Mouse (Mus musculus) splenic B cell, adult 2 months (primary cell): ENCODE results near the gene Rpl10a.

Source experiments
- DNase-seq: peaks from one replicate; pipeline ENCODE4 v3.0.0-alpha.2; 2011; ENCODE audit warnings: low read depth, low spot score
- H3K27me3 ChIP-seq: 2 replicates; pipeline ENCODE4 v1.6.1; 2012; ENCODE audit warnings: mild to moderate bottlenecking, low read length, moderate library complexity, mixed read lengths; ENCODE audit not compliant: control insufficient read depth, poor library complexity, insufficient read depth, severe bottlenecking
- H3K36me3 ChIP-seq: 2 replicates; pipeline ENCODE4 v1.6.1; 2012; ENCODE audit warnings: mild to moderate bottlenecking, low read length, moderate library complexity, mixed read lengths; ENCODE audit not compliant: control insufficient read depth, poor library complexity, insufficient read depth, severe bottlenecking

Rpl10a gene

GRCm38 (mm10) chr17:28294449-28295333, 33.6 kb upstream of the Rpl10a start:
- Histone ChIP-seq H3K36me3 (peaks cover 5% of the 10 kb centered on the region), H3K27me3 (no peaks in the 10 kb centered on the region)
- DNase-seq = peak; percentile 26

- Histone ChIP-seq H3K36me3 (peaks cover 3% of the 10 kb centered on the region; the same call in 1 of the 2 replicates), H3K27me3 (no peaks in the 10 kb centered on the region)
- DNase-seq = no peak
Measured at GRCm38 (mm10) chr17:28298888-28299287, 29.4 kb upstream of the Rpl10a start.

GRCm38 (mm10) chr17:28299669-28300320, 28.5 kb upstream of the Rpl10a start:
- no peaks in the 10 kb centered on the region for H3K27me3 ChIP-seq

DNA sequence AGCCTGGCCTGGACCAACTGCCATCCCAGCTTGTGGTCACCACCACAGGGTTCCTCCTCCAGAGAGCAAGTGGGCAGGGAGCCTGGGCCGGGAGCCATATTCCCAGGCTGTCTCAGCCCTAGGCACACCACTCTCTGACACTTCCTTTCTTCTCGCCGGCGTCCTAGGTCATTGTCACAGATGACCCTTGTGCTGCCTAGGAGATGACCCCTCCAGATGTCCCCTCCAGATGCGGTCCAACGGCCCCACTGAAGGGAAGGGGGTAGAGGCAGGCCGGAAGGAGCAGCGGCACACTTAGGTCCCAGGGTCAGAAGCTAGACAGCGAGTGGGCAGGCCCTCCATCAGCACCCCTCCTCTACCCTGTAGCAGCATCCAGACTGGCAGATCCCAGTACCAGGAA, 27.9 kb upstream of the Rpl10a start:
- no peak for DNase-seq
- H3K36me3 ChIP-seq = peaks cover 3% of the 10 kb centered on the region; the same call in 1 of the 2 replicates

More at GRCm38 (mm10) chr17:28299669-28300320, 28.5 kb upstream of the Rpl10a start:
- no peak for DNase-seq
- peaks cover 3% of the 10 kb centered on the region; the same call in 1 of the 2 replicates for H3K36me3 ChIP-seq

GRCm38 (mm10) chr17:28300850-28301249, 27.4 kb upstream of the Rpl10a start:
- DNase-seq = no peak
- Histone ChIP-seq H3K36me3 (peaks cover 3% of the 10 kb centered on the region; the same call in 1 of the 2 replicates), H3K27me3 (no peaks in the 10 kb centered on the region)

More for the DNA sequence above, 27.9 kb upstream of the Rpl10a start:
- no peaks in the 10 kb centered on the region for H3K27me3 ChIP-seq

DNA sequence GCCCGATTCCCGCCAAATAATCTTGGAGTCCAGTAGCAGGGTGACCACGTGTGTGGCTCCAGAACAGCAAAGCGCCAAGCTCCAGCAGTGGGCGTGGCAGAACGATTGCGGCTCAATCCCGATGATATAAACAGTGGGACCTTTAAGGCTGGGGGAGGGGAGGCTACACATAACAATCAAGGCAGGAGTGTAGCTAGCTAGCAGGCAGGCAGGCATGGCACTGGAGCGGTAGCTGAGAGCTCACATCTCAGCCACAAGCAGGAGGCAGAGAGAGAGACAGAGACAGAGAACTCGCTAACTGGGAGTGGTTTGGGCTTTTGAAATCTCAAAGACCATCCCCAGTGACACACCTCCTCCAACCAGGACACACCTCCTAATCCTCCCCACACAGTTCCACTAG, 23.1 kb upstream of the Rpl10a start:
- Histone ChIP-seq H3K27me3 (no peaks in the 10 kb centered on the region), H3K36me3 (no peaks in the 10 kb centered on the region; the same call in 1 of the 2 replicates)
- no peak for DNase-seq

- H3K36me3 ChIP-seq = no peaks in the 10 kb centered on the region; the same call in 1 of the 2 replicates
- H3K27me3 ChIP-seq = no peaks in the 10 kb centered on the region
- peak; percentile 93 for DNase-seq
Measured at GRCm38 (mm10) chr17:28308297-28309195, 19.7 kb upstream of the Rpl10a start.

DNA sequence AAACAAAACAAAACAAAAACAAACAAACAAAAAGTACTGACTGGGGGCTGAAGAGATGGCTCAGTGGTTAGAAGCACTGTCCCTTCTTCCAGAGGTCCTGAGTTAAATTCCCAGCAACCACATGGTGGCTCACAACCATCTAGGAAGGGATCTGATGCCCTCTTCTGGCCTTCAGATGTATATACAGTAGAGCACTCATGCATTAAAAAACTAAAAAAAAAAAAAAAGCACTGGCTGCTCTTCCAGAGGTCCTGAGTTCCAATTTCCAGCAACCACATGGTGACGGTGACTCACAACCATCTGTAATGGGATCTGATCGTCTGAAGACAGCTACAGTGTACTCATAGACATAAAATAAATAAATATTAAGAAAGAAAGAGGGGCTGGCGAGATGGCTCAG, 17.4 kb upstream of the Rpl10a start:
- DNase-seq = peak; percentile 35
- H3K36me3 ChIP-seq = no peaks in the 10 kb centered on the region; the same call in 1 of the 2 replicates

GRCm38 (mm10) chr17:28311366-28312132, 16.7 kb upstream of the Rpl10a start:
- no peaks in the 10 kb centered on the region; the same call in none of the 2 replicates for H3K36me3 ChIP-seq
- no peak for DNase-seq

More for the DNA sequence above, 17.4 kb upstream of the Rpl10a start:
- no peaks in the 10 kb centered on the region for H3K27me3 ChIP-seq

GRCm38 (mm10) chr17:28312232-28313211, 15.7 kb upstream of the Rpl10a start:
- no peaks in the 10 kb centered on the region for H3K27me3 ChIP-seq
- peaks cover 2% of the 10 kb centered on the region for H3K36me3 ChIP-seq
- peak; percentile 77 for DNase-seq

More at GRCm38 (mm10) chr17:28311366-28312132, 16.7 kb upstream of the Rpl10a start:
- H3K27me3 ChIP-seq = no peaks in the 10 kb centered on the region

- DNase-seq = peak; percentile 99
- H3K36me3 ChIP-seq = peaks cover 5% of the 10 kb centered on the region
Measured at GRCm38 (mm10) chr17:28313212-28313879, 14.9 kb upstream of the Rpl10a start, which contains the start of gene Fance. Gene Fance (plus strand): TSS chr17:28313519.

GRCm38 (mm10) chr17:28313880-28314225, 14.4 kb upstream of the Rpl10a start:
- Histone ChIP-seq H3K27me3 (no peaks in the 10 kb centered on the region), H3K36me3 (peaks cover 5% of the 10 kb centered on the region)
- DNase-seq = no peak

More at GRCm38 (mm10) chr17:28313212-28313879, 14.9 kb upstream of the Rpl10a start, which contains the start of gene Fance:
- no peaks in the 10 kb centered on the region for H3K27me3 ChIP-seq
